Mouse (Mus musculus) limb, embryonic 13.5 days (tissue): ENCODE measurements around the gene 5730596B20Rik. TPM values are rescaled to one million over a fixed set of nuclear protein-coding genes. Genes with fewer than 3 reads are reported as not detected.

Experiments used
- ATAC-seq: fragments of 200-750 bp; cut with Nextera tagmentation; 2 replicates; pipeline ENCODE4 v1.8.0; 2017; ENCODE audit warnings: low read depth, moderate number of reproducible peaks, moderate TSS enrichment; ENCODE audit not compliant: low FRiP score
- H3K27ac ChIP-seq: fragments of 300-500 bp; sonication (generic); 2 replicates; pipeline ENCODE4 v1.5.1; 2015; ENCODE audit warnings: inconsistent platforms, mild to moderate bottlenecking, moderate library complexity
- H3K27me3 ChIP-seq: fragments of 300-500 bp; sonication (generic); 2 replicates; pipeline ENCODE4 v1.6.1; 2015; ENCODE audit warnings: mild to moderate bottlenecking, inconsistent platforms
- H3K36me3 ChIP-seq: fragments of 300-500 bp; sonication (generic); 2 replicates; pipeline ENCODE4 v1.6.1; 2015; ENCODE audit warnings: inconsistent platforms, mild to moderate bottlenecking, moderate library complexity
- H3K4me1 ChIP-seq: fragments of 300-500 bp; sonication (generic); 2 replicates; pipeline ENCODE4 v1.6.1; 2015; ENCODE audit warnings: inconsistent platforms
- H3K4me2 ChIP-seq: fragments of 300-500 bp; sonication (generic); replicated peaks from 2 replicates; pipeline ENCODE4 v1.6.1; 2015; ENCODE audit warnings: inconsistent platforms, mild to moderate bottlenecking, moderate library complexity
- H3K4me3 ChIP-seq: fragments of 300-500 bp; sonication (generic); 2 replicates; pipeline ENCODE4 v1.5.1; 2015; ENCODE audit warnings: moderate library complexity, mild to moderate bottlenecking, inconsistent platforms
- H3K9ac ChIP-seq: fragments of 300-500 bp; sonication (generic); 2 replicates; pipeline ENCODE4 v1.6.1; 2015; ENCODE audit warnings: mild to moderate bottlenecking, inconsistent platforms
- H3K9me3 ChIP-seq: fragments of 300-500 bp; sonication (generic); 2 replicates; pipeline ENCODE4 v1.6.1; 2016; ENCODE audit warnings: inconsistent platforms
- WGBS: fragments of 180-500 bp; shearing (Covaris S2); methylation state at CpG from one replicate; pipeline ENCODE4 v1.1.7; 2015; 5-methylcytosine and 5-hydroxymethylcytosine counted together
- microRNA counts: library from miRNA; unstranded; fragments of <30 nt; microRNA quantifications from one replicate; lab custom pipeline; 2016
- microRNA-seq: library from miRNA; unstranded; fragments of <30 nt; microRNA quantifications from one replicate; pipeline ENCODE4, GENCODE M21; 2016
- polyA plus RNA-seq: library from polyadenylated mRNA; unstranded; fragments of >200 nt; fragmentation: Nextera tagmentation; extraction: Ambion mirVana; gene quantifications from 2 replicates; pipeline ENCODE4 v1.2.1, GENCODE M21; 2015

The 5730596B20Rik gene
- polyA plus RNA-seq, 1 experiment from 2014 or later = 0.71 TPM

DNA sequence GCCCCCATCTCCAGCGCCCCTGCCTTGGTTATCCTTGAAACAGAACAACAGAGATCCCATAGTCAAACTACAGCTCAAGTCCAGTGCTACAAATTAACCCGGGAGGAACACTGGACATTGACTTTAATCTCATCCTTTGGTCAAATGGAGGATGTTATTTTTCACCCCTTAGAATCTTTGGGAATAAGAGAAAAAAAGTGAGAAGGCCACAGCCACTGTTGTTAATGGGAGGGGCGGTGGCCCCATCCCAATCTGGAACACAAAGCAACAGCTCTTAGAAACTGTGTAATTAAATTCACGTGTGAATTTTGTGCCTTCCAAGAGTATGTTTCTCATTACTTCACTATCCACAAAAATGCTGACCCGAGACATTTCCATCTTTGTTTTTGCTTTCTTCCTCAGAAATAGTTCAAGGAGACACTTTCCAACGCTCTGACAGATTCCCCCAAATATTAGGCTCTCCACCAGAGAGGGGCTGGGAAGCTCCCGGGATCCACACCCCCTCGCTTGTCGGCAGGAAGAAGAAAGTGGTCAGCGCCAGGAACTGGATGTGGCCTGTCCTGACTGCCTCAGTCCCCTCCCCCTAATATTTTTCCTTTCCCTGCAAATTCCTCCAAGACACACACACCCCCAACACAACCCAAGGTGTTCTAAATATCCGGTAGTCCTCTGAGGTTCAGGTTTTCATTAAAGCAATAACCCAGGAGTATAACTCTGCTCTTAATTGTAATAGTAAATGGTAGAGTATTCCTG lies 50.3 kb downstream of the 5730596B20Rik start:
- Histone ChIP-seq H3K27ac (peak overlapping the region; percentile 99), H3K4me2 (peak overlapping the region; percentile 93), H3K4me3 (peak overlapping the region; percentile 86), H3K9ac (peak overlapping the region; percentile 99), H3K9me3 (no peaks in the 10 kb centered on the region), H3K27me3 (no peaks in the 10 kb centered on the region), H3K36me3 (peaks cover 38% of the 10 kb centered on the region), H3K4me1 (peaks cover 12% of the 10 kb centered on the region)
- ATAC-seq = no peak
- 3% methylated on average over 11 of the region's 11 CpGs for WGBS

GRCm38 (mm10) chr6:52228475-52229465 lies 51.5 kb downstream of the 5730596B20Rik start:
- peak overlapping the region; percentile 95 for H3K4me3 ChIP-seq
- peak overlapping the region; percentile 99 for H3K9ac ChIP-seq
- H3K36me3 ChIP-seq = peaks cover 41% of the 10 kb centered on the region
- H3K27me3 ChIP-seq = no peaks in the 10 kb centered on the region
- H3K27ac ChIP-seq = peak overlapping the region; percentile 99
- peaks cover 12% of the 10 kb centered on the region for H3K4me1 ChIP-seq
- H3K9me3 ChIP-seq = no peaks in the 10 kb centered on the region
- under 1% methylated on average over 38 of the region's 38 CpGs for WGBS
- ATAC-seq = no peak
- H3K4me2 ChIP-seq = peak overlapping the region; percentile 89

DNA sequence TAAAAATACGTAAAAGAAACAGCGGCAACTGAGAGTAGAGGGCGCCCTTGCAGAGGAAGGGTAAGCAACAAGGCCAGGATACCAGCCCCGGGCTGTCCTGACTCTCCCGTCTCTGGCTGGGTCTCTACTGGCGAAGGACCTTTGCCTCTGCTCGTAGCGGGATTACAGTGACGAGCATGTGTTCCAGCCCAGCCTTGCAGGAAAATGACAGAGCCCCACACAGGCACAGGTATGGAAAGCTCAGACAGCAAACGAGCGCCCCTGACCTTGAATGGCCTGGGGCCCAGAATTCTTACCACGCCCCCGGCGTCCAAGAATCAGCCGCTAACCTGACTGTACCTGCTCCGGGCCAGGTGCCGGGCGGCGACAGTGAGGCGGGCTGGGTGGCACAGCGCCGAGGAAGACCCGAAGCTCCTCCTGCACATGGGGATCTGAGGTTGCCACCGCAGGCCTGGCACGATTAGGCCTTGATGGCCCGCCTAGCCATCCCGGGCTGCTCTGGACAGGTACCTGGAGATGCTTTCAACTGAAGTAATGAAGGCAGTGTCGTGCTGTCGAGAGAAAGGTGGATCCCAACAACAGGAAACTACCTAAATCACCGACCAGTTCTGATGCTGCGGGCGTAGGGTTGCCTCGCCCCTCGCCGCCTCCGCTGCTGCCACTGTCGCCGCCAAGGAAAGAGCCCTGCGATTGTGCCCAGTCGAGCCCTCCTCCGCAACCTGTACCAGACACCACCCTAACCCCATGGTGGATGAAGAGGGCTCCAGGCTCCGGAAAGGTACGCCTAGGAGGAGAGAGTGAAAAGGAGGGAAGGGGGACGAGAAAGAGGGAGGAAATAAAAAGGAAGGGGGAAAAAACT lies 52.5 kb downstream of the 5730596B20Rik start:
- ATAC-seq = no peak
- H3K4me3 ChIP-seq = peak overlapping the region; percentile 95
- under 1% methylated on average over 44 of the region's 44 CpGs for WGBS
- H3K27ac ChIP-seq = peak overlapping the region; percentile 99
- H3K4me2 ChIP-seq = peak overlapping the region; percentile 89
- H3K4me1 ChIP-seq = peaks cover 12% of the 10 kb centered on the region
- H3K9me3 ChIP-seq = no peaks in the 10 kb centered on the region
- no peaks in the 10 kb centered on the region for H3K27me3 ChIP-seq
- peak overlapping the region; percentile 99 for H3K9ac ChIP-seq
- peaks cover 40% of the 10 kb centered on the region for H3K36me3 ChIP-seq

MicroRNAs encoded within 50 kb of the gene (microRNA counts, 519-probe panel; counts per million panel counts)
- 5,296 counts per million, percentile 95 among the panel's probes with 10 or more counts for microRNA mmu-miR-196b (lab: Ali Mortazavi, UCI)

Small RNA genes lying within 50 kb of the gene (microRNA-seq; reads per million reads assigned to microRNA genes)
- gene Mir196b = 74,093 reads per million, percentile 99 among the genes with 10 or more reads in this experiment

Other genes with a start within 250 kb of the 5730596B20Rik start
- gene Skap2, start 164.9 kb upstream of the 5730596B20Rik start, polyA plus RNA-seq = 14.2 and 14.8 TPM in 2 replicates
- 1.1 and 1.5 TPM in 2 replicates for gene Hoxa1, start 19.2 kb upstream of the 5730596B20Rik start, polyA plus RNA-seq
- 1.5 and 2.5 TPM in 2 replicates for gene Hoxa2, start 12.7 kb upstream of the 5730596B20Rik start, polyA plus RNA-seq
- gene Hoxa4, start 14.3 kb downstream of the 5730596B20Rik start, polyA plus RNA-seq = 0.52 and 0.96 TPM in 2 replicates
- 4.8 and 5.3 TPM in 2 replicates for gene Hoxa5, start 27.1 kb downstream of the 5730596B20Rik start, polyA plus RNA-seq
- gene Hoxa6, start 31.2 kb downstream of the 5730596B20Rik start, polyA plus RNA-seq = 0.97 and 1.2 TPM in 2 replicates
- 5.9 and 6.3 TPM in 2 replicates for gene Hoxa3, start 35.8 kb downstream of the 5730596B20Rik start, polyA plus RNA-seq
- gene Gm28308, start 35.8 kb downstream of the 5730596B20Rik start, polyA plus RNA-seq = 0.29 TPM in 1 of 2 replicates, not detected in the other
- 11.8 and 13.1 TPM in 2 replicates for gene Hoxa7, start 44.4 kb downstream of the 5730596B20Rik start, polyA plus RNA-seq
- 58.3 and 63.5 TPM in 2 replicates for gene Hoxa9, start 53.6 kb downstream of the 5730596B20Rik start, polyA plus RNA-seq
- gene Hoxa10, start 63.4 kb downstream of the 5730596B20Rik start, polyA plus RNA-seq = 191 and 207 TPM in 2 replicates
- gene Hoxa11, start 68.3 kb downstream of the 5730596B20Rik start, polyA plus RNA-seq = 44.5 and 55.0 TPM in 2 replicates
- gene Hoxa13, start 83.4 kb downstream of the 5730596B20Rik start, polyA plus RNA-seq = 24.5 and 27.7 TPM in 2 replicates
- gene Evx1, start 136.0 kb downstream of the 5730596B20Rik start, polyA plus RNA-seq = 0.89 and 1.4 TPM in 2 replicates